Mouse (Mus musculus): ENCODE data around the gene Robo4.

The Robo4 gene

GRCm38 (mm10) chr9:37401802-37402201 lies at the start of gene Robo4:
Gene Robo4, plus strand, starts transcription at chr9:37401897.
- no peak for DNase-seq (ENCODE audit: low read depth, low spot score)

GRCm38 (mm10) chr9:37354485-37354884 lies 47.2 kb upstream of the Robo4 start:
- peak; percentile 8 for DNase-seq (ENCODE audit: low read depth, low spot score)

DNA sequence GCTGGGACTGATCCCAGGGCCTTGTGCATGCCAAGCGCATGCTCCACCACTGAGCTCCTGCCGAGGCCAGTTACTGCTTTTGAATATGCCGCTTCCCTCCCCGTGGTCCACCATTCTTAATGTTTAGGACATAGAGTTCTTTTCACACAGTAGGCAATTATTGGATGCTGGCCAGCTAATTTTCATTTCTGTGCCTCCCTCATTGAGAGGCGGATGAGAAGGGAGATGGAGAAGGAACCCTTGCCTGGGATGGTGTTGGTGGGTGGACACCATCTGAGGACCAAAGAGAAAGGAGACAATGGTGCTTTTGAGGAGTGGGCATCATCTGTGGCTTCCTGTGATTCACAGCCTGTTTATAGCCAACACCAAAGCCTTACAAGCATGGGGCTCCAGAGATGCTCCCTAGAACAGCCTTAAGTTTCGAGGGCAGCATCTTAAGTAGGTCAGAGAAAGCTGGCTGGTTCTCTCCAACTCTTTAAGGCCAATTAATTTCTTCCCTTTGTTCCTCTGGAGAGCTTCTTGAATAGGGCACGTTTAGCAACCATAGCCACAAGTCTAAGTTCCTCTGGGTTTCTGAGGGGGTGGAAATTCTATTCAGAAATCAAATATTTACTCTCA lies 42.9 kb upstream of the Robo4 start:
- no peak for DNase-seq (ENCODE audit: low read depth, low spot score)

GRCm38 (mm10) chr9:37359331-37360220 lies 42.1 kb upstream of the Robo4 start:
- no peak for DNase-seq (ENCODE audit: low read depth, low spot score)

- DNase-seq (ENCODE audit: low read depth, low spot score): no peak
These were observed 39.6 kb upstream of the Robo4 start for GRCm38 (mm10) chr9:37362084-37362483.

DNA sequence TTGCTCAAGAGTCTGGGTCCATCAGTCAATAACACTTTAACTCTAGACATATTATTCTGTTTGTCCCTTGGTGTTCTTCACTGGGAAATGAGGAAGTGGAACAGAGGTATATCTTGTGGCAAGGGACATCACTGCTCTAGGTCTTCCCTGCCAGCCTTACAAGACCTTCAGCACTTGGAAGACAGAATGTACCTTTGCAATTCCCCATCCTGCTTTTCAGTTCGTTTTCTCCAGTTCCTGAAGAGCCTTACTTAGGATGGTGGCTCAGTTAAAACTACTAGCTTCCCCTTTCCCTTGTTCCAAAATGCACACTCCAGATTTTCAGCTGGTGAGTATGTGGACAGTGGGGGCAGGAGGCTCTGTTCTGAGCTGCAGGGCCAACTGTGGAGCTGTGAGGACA lies 38.8 kb upstream of the Robo4 start:
- DNase-seq (ENCODE audit: low read depth, low spot score): no peak

GRCm38 (mm10) chr9:37363551-37363950 lies 38.1 kb upstream of the Robo4 start:
- no peak for DNase-seq (ENCODE audit: low read depth, low spot score)

DNA sequence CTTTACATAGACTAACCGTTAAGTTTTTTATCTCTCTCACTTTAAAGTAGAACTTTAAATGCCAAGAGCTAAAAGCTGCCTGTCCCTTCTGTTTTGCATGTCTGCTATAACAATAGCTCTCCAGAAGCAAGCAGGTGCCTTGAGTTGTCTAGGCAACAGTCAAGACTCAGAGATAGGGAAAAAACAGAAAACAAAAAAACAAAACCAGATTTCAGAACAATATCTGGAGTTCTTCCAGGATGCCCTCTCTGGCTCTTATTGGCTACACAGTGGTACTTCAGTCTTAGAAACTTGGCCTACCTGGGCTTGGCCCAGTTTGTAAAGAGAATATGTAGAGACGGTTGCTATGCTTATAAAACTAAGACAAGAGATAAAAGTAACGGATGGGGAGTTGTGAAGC lies 37.3 kb upstream of the Robo4 start:
- no peak for DNase-seq (ENCODE audit: low read depth, low spot score)

- no peak for DNase-seq (ENCODE audit: low read depth, low spot score)
These were observed 36.0 kb upstream of the Robo4 start for GRCm38 (mm10) chr9:37365706-37366105.

GRCm38 (mm10) chr9:37367301-37368080 lies 34.2 kb upstream of the Robo4 start, which contains the start of gene Hepacam:
Gene Hepacam, plus strand, starts transcription at chr9:37367351.
- no peak for DNase-seq (ENCODE audit: low read depth, low spot score)

DNA sequence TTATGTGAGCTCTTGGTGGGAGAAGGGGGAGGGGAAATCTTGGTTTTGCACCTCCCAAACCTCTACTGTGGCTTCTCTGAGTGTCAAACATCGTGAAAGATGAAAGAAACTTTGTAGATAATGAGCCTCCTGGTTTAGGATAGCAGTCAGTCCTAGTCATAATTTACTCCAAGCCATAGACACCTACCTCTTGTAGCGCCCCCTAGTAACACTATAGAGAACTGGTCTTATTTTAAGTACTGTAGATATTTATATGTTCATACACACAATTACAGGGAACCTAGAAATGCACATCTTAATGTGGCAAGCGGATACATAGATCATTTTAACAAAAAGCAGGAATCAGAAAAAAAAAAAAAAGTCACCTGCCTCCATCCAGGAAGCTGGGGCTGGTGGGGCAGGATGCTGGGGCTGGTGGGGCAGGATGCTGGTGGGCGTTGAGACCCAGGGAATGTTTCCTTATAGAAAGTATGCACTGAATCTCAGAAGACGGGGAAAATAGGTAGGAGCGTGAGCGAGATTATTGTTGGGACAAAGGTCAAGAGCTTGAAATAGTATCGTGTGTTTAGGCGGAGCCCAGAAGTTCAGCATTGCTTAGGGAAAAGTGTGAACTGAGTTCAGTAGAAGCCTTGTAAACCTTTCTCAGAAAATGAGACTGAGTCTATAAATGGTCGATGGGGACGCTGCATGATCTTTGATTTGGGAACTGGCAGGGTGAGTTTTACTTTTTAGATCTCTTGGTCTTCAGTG lies 33.4 kb upstream of the Robo4 start:
- DNase-seq (ENCODE audit: low read depth, low spot score): no peak

DNA sequence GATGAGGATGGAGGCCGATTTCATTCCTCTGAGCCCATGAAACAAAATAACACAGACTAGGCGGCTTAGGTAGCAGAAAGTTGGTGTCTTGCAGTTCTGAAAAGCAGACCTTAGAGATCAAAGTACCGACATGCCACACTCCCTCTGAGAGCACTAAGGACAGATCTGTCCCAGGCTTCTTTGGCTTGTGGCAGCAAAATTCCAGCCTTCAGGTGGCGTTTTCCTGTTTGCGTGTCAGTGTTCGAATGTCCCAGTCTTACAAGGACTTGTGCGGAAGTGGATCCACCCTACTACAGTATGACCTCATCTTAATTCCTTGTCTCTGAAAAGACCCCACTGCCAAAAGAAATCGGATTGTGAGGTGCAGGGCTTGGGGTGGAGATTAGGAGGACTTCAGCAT lies 32.8 kb upstream of the Robo4 start:
- no peak for DNase-seq (ENCODE audit: low read depth, low spot score)

DNA sequence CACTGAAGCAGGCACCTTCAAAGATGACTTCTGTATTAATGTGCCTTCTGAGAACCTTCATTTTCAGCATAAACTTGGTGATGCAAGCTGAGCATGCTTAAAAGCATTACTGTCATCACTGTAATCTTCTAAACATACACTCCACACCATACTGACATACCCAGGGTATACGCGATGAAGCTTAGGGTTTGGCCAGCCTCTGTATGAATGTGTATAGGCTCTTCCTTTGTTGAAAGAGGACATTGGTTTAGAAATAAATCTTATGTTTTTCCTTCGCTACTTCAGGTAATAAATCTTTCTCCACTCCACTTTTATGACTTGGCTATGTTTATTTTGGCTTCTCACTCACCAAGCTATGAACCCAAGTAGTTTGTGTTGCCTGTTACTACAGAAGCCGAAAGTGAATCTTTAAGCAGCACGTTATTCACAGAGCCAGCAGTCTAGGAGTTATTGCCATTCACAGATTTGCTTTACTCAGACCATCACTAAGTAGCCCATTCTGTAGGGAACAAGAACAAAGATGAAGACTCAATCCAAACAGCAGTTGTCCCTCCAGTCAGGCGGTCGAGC lies 30.4 kb upstream of the Robo4 start:
- DNase-seq (ENCODE audit: low read depth, low spot score): no peak

- DNase-seq (ENCODE audit: low read depth, low spot score): no peak
These were observed 26.0 kb upstream of the Robo4 start for GRCm38 (mm10) chr9:37375718-37376117.

GRCm38 (mm10) chr9:37383161-37383560 lies 18.5 kb upstream of the Robo4 start:
- no peak for DNase-seq (ENCODE audit: low read depth, low spot score)

GRCm38 (mm10) chr9:37384284-37385182 lies 17.2 kb upstream of the Robo4 start:
- DNase-seq (ENCODE audit: low read depth, low spot score): peak; percentile 9

DNA sequence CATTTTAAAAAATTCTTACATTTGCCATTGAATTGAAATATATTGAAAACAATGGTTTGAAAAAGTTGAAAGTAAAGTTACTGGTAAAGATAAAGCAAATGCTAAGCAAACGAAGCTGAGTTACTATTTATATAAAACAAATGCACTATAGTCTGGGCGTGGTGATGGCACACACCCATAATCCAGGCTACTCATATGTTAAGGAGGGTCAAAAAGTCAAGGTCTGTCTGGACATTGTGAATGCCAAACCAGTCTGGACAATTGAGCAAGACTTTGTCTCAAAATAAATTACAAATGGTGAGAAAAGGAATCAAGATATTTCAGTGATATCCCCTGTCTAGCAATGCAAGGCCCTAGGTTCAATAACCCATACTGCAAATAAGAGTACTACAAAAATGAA lies 10.8 kb upstream of the Robo4 start:
- no peak for DNase-seq (ENCODE audit: low read depth, low spot score)

GRCm38 (mm10) chr9:37392071-37392470 lies 9.6 kb upstream of the Robo4 start:
- DNase-seq (ENCODE audit: low read depth, low spot score): no peak

DNA sequence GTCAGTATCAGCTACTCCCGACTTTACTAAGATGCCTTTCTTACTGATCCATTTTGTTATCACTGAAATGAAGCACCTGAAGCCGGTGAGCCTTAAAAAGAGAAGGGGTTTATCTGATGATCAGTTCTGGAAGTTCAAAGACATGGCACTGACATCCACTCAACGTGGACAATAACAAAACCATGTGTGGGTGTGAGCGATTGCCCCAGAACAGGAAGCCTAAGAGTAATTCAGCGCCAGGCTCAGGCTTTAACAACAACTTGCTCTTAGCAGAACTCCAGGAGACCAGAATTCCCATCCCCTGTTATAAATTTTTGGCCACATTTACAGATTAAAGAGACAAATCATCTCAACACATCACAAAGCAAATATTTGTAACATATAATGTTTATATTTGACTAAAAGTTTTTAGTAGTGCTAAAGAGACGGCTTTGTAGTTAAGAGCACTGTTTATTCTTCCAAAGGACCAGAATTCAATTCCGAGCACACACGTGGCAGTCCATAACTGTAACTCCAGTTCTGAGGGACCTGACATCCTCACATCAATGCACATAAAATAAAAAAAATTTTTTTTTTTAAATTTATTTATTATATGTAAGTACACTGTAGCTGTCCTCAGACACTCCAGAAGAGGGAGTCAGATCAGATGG lies 8.1 kb upstream of the Robo4 start:
- no peak for DNase-seq (ENCODE audit: low read depth, low spot score)

DNA sequence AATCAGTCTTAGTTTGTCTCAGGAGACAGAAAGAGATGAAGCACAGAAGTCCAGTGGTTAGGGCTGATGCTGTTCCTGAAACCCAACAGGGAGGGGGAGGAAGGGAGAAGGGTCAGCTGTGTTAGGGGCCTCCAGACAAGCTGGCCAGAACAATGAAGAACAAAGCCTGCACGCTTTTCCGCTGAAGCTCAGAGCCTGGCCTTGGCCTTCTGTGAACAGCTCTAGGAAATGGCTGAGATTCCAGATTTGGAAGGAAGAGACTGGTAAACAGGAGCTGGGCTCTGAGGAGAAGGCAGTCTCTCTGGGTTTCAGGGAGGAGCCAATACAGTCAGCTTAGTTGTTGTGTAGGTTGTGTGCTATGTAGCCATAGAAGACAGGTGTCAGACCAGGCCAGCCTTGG lies 1.1 kb upstream of the Robo4 start:
- DNase-seq (ENCODE audit: low read depth, low spot score): no peak
